Mouse (Mus musculus): ENCODE measurements at regions not wholly inside any gene's neighbourhood (a gene's known extent, or its start where the extent isn't known, plus 50 kb on each side); places are given as distances from the start of the nearest gene placed in this dataset.

DNA sequence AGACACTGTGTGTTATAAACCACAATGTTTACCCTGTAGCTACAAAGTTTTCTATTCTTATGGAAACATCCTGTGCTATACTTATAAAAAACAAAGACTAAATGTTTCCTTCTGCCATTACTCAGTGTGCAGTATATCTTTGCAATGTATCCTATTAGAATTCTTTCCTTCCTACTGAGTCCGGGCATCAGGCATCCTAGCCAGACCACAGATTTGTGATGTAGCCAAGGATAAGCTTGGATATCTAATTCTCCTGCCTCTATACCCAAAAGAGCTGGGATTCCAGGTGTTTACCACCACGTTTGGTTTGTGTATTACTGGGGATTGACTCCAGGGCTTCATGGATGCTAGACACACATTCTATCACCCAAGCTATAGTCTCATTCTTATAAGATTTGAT is 56.0 kb upstream of the Slc22a23 start:
- TF ChIP-seq USF2 (IDR thresholded peaks at IDR 0.05; ENCODE audit: borderline replicate concordance in 1 of 2, insufficient read depth in 1 of 2, low read depth in 1 of 2, low read length in 2 of 2) (no peak), MYB (IDR thresholded peaks at IDR 0.05; ENCODE audit: low read depth, low read length) (no peak), CTCF (IDR thresholded peaks at IDR 0.05 in 2 of 3, conservative IDR thresholded peaks at IDR 0.05 in 1 of 3; ENCODE audit: control insufficient read depth in 1 of 3, insufficient read depth in 1 of 3, low read depth in 2 of 3, low read length in 3 of 3, poor library complexity in 1 of 3, severe bottlenecking in 1 of 3) (no peak), ZNF384 (IDR thresholded peaks at IDR 0.05; ENCODE audit: low read depth, low read length) (no peak), EP300 (IDR thresholded peaks at IDR 0.05; ENCODE audit: low read depth in 1 of 2, low read length in 2 of 2) (no peak), RCOR1 (IDR thresholded peaks at IDR 0.05; ENCODE audit: low read depth, low read length) (no peak), BHLHE40 (IDR thresholded peaks at IDR 0.05; ENCODE audit: borderline replicate concordance, low read depth, low read length) (no peak), KAT2A (conservative IDR thresholded peaks at IDR 0.05; ENCODE audit: low read depth, low read length) (no peak), MAFK (IDR thresholded peaks at IDR 0.05; ENCODE audit: borderline replicate concordance, low read depth, low read length) (no peak), UBTF (IDR thresholded peaks at IDR 0.05; ENCODE audit: borderline replicate concordance, insufficient read depth, low read depth, low read length) (no peak), MAX (IDR thresholded peaks at IDR 0.05; ENCODE audit: low read length) (no peak), SIN3A (IDR thresholded peaks at IDR 0.05; ENCODE audit: low read length) (no peak)
